Mouse (Mus musculus) bone marrow, adult 2 months (tissue): ENCODE measurements around the gene Fam208b.

Experiments used
- CTCF ChIP-seq: fragments of 200-500 bp; IDR thresholded peaks from 2 replicates; pipeline ENCODE4 v1.5.1; 2011; ENCODE audit warnings: low read length, control low read depth; ENCODE audit not compliant: control insufficient read depth, insufficient read depth
- POLR2A ChIP-seq: fragments of 200-500 bp; IDR thresholded peaks from 2 replicates; pipeline ENCODE4 v1.6.1; 2011; ENCODE audit warnings: low read depth, mild to moderate bottlenecking, control low read depth, low read length, borderline replicate concordance; ENCODE audit not compliant: control insufficient read depth

- no peak for TF ChIP-seq CTCF
- no peak for TF ChIP-seq POLR2A
These were observed 47.8 kb downstream of the Fam208b start for GRCm38 (mm10) chr13:3563130-3563529.
